Mouse (Mus musculus) midbrain, embryonic 11.5 days (tissue): Measurements from ENCODE around the gene Trio. TPM values are rescaled to one million over a fixed set of nuclear protein-coding genes. Genes with fewer than 3 reads are reported as not detected.

ENCODE experiments used
- ATAC-seq: fragments of 200-750 bp; cut with Nextera tagmentation; 2 replicates; pipeline ENCODE4 v1.8.0; 2017; ENCODE audit warnings: moderate TSS enrichment, moderate library complexity; ENCODE audit not compliant: low FRiP score
- DNase-seq: peaks from one replicate; pipeline ENCODE4 v3.0.0; 2015; ENCODE audit warnings: low spot score; ENCODE audit errors: missing footprints
- H3K27ac ChIP-seq: fragments of 300-500 bp; sonication (generic); 2 replicates; pipeline ENCODE4 v1.5.1; 2014; ENCODE audit warnings: low read depth, low read length
- H3K27me3 ChIP-seq: fragments of 300-500 bp; sonication (generic); 2 replicates; pipeline ENCODE4 v1.6.1; 2014; ENCODE audit warnings: mild to moderate bottlenecking, low read length, moderate library complexity, mixed read lengths; ENCODE audit not compliant: control insufficient read depth, insufficient read depth
- H3K36me3 ChIP-seq: fragments of 300-500 bp; sonication (generic); 2 replicates; pipeline ENCODE4 v1.6.1; 2014; ENCODE audit warnings: mild to moderate bottlenecking, low read length, moderate library complexity, mixed read lengths; ENCODE audit not compliant: control insufficient read depth, insufficient read depth
- H3K4me1 ChIP-seq: fragments of 300-500 bp; sonication (generic); 2 replicates; pipeline ENCODE4 v1.6.1; 2014; ENCODE audit warnings: low read length; ENCODE audit not compliant: control insufficient read depth, insufficient read depth
- H3K4me2 ChIP-seq: fragments of 300-500 bp; sonication (generic); 2 replicates; pipeline ENCODE4 v1.6.1; 2014; ENCODE audit warnings: mild to moderate bottlenecking, moderate library complexity
- H3K4me3 ChIP-seq: fragments of 300-500 bp; sonication (generic); 2 replicates; pipeline ENCODE4 v1.5.1; 2014; ENCODE audit warnings: low read depth, low read length
- H3K9ac ChIP-seq: fragments of 300-500 bp; sonication (generic); 2 replicates; pipeline ENCODE4 v1.6.1; 2014; ENCODE audit warnings: low read length
- H3K9me3 ChIP-seq: fragments of 300-500 bp; sonication (generic); 2 replicates; pipeline ENCODE4 v1.6.1; 2016; ENCODE audit warnings: low read length; ENCODE audit not compliant: control insufficient read depth
- WGBS: fragments of 180-500 bp; shearing (Covaris S2); extraction: QIAGEN DNeasy Blood & Tissue Kit; methylation state at CpG from one replicate; pipeline ENCODE4 v1.1.7; 2014; 5-methylcytosine and 5-hydroxymethylcytosine counted together
- polyA plus RNA-seq: library from polyadenylated mRNA; unstranded; fragments of >200 nt; fragmentation: Nextera tagmentation; extraction: Ambion mirVana; gene quantifications from 2 replicates; pipeline ENCODE4 v1.2.1, GENCODE M21; 2014

Trio gene
- polyA plus RNA-seq, 1 experiment from 2014 or later = 32.5 TPM

- ATAC-seq = no peak
- no peaks in the 10 kb centered on the region for H3K36me3 ChIP-seq
- no peak overlapping the region for H3K4me2 ChIP-seq
- no peaks in the 10 kb centered on the region for H3K27me3 ChIP-seq
- WGBS = 92% methylated on average over 14 of the region's 14 CpGs
- H3K27ac ChIP-seq = no peak overlapping the region
- no peak overlapping the region for H3K9ac ChIP-seq
- no peak overlapping the region for H3K4me3 ChIP-seq
- DNase-seq = no peak
- H3K9me3 ChIP-seq = no peaks in the 10 kb centered on the region
- H3K4me1 ChIP-seq = peaks cover 10% of the 10 kb centered on the region
Measured at GRCm38 (mm10) chr15:27931459-27931858, 94.2 kb downstream of the Trio start.

- H3K9me3 ChIP-seq = no peaks in the 10 kb centered on the region
- no peak overlapping the region for H3K4me3 ChIP-seq
- DNase-seq (no peak), ATAC-seq (no peak)
- WGBS = 85% methylated on average over 6 of the region's 6 CpGs
- H3K4me1 ChIP-seq = peaks cover 29% of the 10 kb centered on the region
- H3K27ac ChIP-seq = no peak overlapping the region
- no peaks in the 10 kb centered on the region for H3K27me3 ChIP-seq
- H3K4me2 ChIP-seq = no peak overlapping the region
- H3K36me3 ChIP-seq = no peaks in the 10 kb centered on the region
- H3K9ac ChIP-seq = no peak overlapping the region
Measured at GRCm38 (mm10) chr15:27927614-27928013, 98.0 kb downstream of the Trio start.

GRCm38 (mm10) chr15:27926941-27927340 is 98.7 kb downstream of the Trio start:
- Histone ChIP-seq H3K27me3 (no peaks in the 10 kb centered on the region), H3K9ac (no peak overlapping the region), H3K9me3 (no peaks in the 10 kb centered on the region), H3K4me1 (peaks cover 35% of the 10 kb centered on the region), H3K36me3 (no peaks in the 10 kb centered on the region), H3K4me2 (no peak overlapping the region), H3K4me3 (no peak overlapping the region), H3K27ac (no peak overlapping the region)
- ATAC-seq (no peak), DNase-seq (no peak)
- WGBS = 80% methylated on average over 18 of the region's 18 CpGs

- Histone ChIP-seq H3K36me3 (no peaks in the 10 kb centered on the region), H3K9me3 (no peaks in the 10 kb centered on the region), H3K9ac (no peak overlapping the region), H3K27ac (no peak overlapping the region), H3K4me1 (peaks cover 35% of the 10 kb centered on the region), H3K4me3 (no peak overlapping the region), H3K4me2 (no peak overlapping the region), H3K27me3 (no peaks in the 10 kb centered on the region)
- WGBS = 68% methylated on average over 7 of the region's 7 CpGs
- DNase-seq (no peak), ATAC-seq (no peak)
Measured at GRCm38 (mm10) chr15:27926450-27926849, 99.2 kb downstream of the Trio start.

- no peaks in the 10 kb centered on the region for H3K27me3 ChIP-seq
- H3K4me2 ChIP-seq = no peak overlapping the region
- 55% methylated on average over 8 of the region's 8 CpGs for WGBS
- no peaks in the 10 kb centered on the region for H3K9me3 ChIP-seq
- ATAC-seq = no peak
- DNase-seq = no peak
- peaks cover 37% of the 10 kb centered on the region for H3K4me1 ChIP-seq
- H3K36me3 ChIP-seq = no peaks in the 10 kb centered on the region
- no peak overlapping the region for H3K9ac ChIP-seq
- no peak overlapping the region for H3K27ac ChIP-seq
- H3K4me3 ChIP-seq = no peak overlapping the region
Measured at GRCm38 (mm10) chr15:27925865-27926264, 99.8 kb downstream of the Trio start.

GRCm38 (mm10) chr15:27925004-27925635 is 100.5 kb downstream of the Trio start:
- WGBS = 27% methylated on average over 15 of the region's 15 CpGs
- Histone ChIP-seq H3K9ac (no peak overlapping the region), H3K27ac (no peak overlapping the region), H3K4me2 (0 out of 2 replicates have a peak overlapping the region, but pooled peaks have one; percentile 6), H3K36me3 (no peaks in the 10 kb centered on the region), H3K4me3 (no peak overlapping the region), H3K27me3 (no peaks in the 10 kb centered on the region), H3K9me3 (no peaks in the 10 kb centered on the region), H3K4me1 (peaks cover 38% of the 10 kb centered on the region)
- DNase-seq = no peak
- no peak for ATAC-seq

GRCm38 (mm10) chr15:27923987-27924341 is 101.7 kb downstream of the Trio start:
- Histone ChIP-seq H3K4me2 (peak overlapping the region; percentile 46), H3K9me3 (no peaks in the 10 kb centered on the region), H3K4me1 (peaks cover 38% of the 10 kb centered on the region), H3K27me3 (no peaks in the 10 kb centered on the region), H3K4me3 (peak overlapping the region; percentile 26; the same call in 1 of the 2 replicates), H3K9ac (no peak overlapping the region), H3K36me3 (no peaks in the 10 kb centered on the region), H3K27ac (no peak overlapping the region)
- 24% methylated on average over 5 of the region's 5 CpGs for WGBS
- DNase-seq (no peak), ATAC-seq (peak; percentile 28)

- peaks cover 38% of the 10 kb centered on the region for H3K4me1 ChIP-seq
- peak overlapping the region; percentile 26; the same call in 1 of the 2 replicates for H3K4me3 ChIP-seq
- peak overlapping the region; percentile 44; the same call in 1 of the 2 replicates for H3K9ac ChIP-seq
- H3K9me3 ChIP-seq = no peaks in the 10 kb centered on the region
- H3K4me2 ChIP-seq = peak overlapping the region; percentile 46
- ATAC-seq (peak; percentile 94), DNase-seq (peak; percentile 94)
- WGBS = 13% methylated on average over 21 of the region's 21 CpGs
- H3K27ac ChIP-seq = peak overlapping the region; percentile 48
- no peaks in the 10 kb centered on the region for H3K27me3 ChIP-seq
- no peaks in the 10 kb centered on the region for H3K36me3 ChIP-seq
Measured at GRCm38 (mm10) chr15:27923280-27923986, 102.2 kb downstream of the Trio start.

GRCm38 (mm10) chr15:27920751-27921150 is 104.9 kb downstream of the Trio start:
- Histone ChIP-seq H3K9me3 (no peaks in the 10 kb centered on the region), H3K36me3 (no peaks in the 10 kb centered on the region), H3K4me2 (no peak overlapping the region), H3K4me3 (no peak overlapping the region), H3K9ac (no peak overlapping the region), H3K27ac (no peak overlapping the region), H3K4me1 (peaks cover 30% of the 10 kb centered on the region), H3K27me3 (no peaks in the 10 kb centered on the region)
- no peak for DNase-seq
- ATAC-seq = no peak
- 52% methylated on average over 3 of the region's 3 CpGs for WGBS
